Mouse (Mus musculus) lung, adult 2 months (tissue): ENCODE measurements around the gene Zfp28.

Experiments used
- CTCF ChIP-seq: fragments of 200-500 bp; IDR thresholded peaks from 2 replicates; pipeline ENCODE4 v1.5.1; 2011; ENCODE audit warnings: mild to moderate bottlenecking, low read length, control low read depth; ENCODE audit not compliant: insufficient read depth
- POLR2A ChIP-seq: fragments of 200-500 bp; IDR thresholded peaks from 2 replicates; pipeline ENCODE4 v1.6.1; 2011; ENCODE audit warnings: low read depth, mild to moderate bottlenecking, control low read depth, low read length, borderline replicate concordance; ENCODE audit errors: extremely low read depth

DNA sequence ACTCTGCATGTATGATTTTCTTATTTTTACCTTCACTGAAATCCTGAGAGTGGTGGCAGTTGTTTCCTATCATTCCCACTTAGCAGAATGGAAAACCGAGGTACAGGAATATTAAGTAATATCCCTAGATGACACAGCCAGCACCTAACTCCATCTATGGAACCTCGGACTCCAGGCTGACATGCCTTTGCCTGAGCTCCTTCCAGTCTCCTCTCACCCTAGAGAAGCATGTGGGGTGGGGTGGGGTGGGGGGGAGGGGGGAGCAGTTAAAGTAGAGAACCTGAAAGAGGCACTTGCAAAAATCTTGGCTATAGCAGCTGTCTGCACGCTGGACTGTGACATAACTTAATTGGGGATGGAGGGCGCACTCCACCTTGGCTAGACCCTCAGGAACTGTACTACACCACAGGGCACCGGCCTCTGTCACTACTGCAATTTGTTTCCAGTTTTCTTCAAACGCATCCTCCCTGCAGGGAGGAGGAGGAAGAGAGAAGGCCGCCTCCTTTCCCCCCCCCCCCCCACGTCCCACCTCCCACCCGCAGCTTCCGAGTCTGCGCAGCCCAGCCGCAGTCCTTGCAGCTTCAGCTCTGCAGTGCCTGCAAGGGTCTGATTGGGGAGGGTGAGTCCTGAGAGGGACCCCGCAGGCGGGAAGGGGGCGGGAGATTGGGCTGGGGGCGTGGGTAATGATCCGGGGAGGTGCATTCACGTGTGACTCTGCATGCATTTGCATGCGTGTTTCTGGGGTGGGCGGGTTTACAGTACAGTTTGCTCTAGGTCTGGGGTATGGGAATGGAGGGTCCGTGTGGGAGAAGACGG, 31.7 kb downstream of the Zfp28 start:
- TF ChIP-seq POLR2A (no peak), CTCF (no peak)
